Mouse (Mus musculus): ENCODE measurements around the gene Midn.
A peak's percentile ranks its signal among the peaks of the same experiment; 100 is the strongest.

The Midn gene

DNA sequence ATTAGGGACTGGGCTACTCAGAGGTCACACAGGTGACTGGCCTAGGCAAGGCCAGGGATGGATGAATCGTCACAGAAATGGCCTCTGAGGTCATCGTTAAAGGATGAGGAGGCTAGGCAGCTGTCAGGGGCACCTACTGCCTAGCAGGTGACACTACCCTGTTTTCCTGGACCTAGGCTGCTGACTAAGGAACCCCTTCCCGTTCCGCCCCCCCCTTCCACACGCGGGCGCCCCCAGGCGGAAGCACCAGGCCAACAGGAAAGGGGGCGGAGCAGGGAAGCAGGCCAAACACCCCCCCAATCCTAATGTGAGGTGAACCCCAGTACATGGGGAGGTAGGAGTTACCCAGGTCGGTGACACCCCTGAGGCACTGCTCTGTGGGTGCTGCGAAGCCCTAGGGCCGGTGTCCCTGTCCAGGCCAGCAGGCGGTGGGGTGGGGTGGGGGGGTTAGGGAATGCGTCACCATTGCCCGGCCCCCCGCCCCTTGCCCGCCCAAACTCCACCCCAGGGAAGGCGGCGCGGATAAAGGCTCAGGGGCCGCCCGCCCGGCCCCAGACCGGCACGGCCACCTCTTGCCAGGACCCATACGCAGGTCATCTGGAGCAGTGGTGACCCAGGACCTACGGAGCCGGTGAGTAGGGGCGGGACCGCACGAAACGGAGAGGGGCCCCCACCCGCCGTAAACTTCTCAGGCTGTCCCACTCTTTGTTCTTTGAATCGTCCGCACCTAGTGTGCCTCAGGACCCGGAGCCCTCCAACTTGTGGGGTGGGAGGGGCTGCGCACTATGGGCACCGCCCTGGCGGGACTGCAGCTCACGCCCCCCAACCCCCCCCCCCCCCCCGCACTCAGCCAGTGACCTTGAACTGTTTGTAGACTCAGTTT, at the start of gene Midn:
TSS of gene Midn (plus strand) at position 554 of the 883 bp plus-strand sequence.
- peak; percentile 68 for DNase-seq (ENCODE audit: low spot score)

DNA sequence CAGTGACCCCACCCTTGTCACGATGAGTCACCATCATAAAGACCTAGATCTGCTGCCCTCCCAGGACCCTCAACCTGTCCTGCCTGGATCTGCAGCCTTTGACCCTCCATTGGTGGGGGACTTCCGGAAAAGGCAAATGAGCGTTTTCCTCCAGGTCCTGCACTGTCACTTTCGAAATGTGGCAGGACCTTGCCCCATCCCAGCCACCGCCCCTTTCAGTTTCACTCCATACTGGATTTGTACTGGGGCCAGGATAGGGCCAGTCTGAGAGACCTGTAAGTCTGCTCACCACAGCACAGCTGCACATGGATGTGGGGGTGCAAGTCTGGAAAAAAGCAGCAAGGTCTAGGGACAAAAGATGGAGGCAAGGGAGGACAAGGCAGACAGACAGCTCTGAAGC, 49.4 kb upstream of the Midn start:
- no peak for DNase-seq (ENCODE audit: low spot score)

DNA sequence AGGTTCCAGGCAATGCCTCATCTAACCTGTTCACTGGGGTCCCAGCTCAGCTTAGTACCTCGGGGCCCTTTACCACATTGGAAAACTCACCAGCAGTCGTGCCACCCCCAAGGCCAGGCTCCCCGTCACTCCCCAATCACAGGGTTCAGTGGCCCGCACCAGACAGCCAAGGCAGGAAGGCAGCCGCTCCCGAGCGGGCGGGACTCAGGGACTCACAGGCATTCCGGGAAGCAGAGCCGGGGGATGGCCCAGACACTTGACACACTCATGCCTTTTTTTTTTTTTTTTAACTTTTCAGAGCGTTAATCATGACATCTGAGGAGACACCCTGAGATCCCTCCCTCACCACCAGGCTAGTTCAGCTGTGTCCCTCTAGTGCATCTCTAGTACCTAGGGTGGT, 47.1 kb upstream of the Midn start:
- no peak for DNase-seq (ENCODE audit: low spot score)

DNA sequence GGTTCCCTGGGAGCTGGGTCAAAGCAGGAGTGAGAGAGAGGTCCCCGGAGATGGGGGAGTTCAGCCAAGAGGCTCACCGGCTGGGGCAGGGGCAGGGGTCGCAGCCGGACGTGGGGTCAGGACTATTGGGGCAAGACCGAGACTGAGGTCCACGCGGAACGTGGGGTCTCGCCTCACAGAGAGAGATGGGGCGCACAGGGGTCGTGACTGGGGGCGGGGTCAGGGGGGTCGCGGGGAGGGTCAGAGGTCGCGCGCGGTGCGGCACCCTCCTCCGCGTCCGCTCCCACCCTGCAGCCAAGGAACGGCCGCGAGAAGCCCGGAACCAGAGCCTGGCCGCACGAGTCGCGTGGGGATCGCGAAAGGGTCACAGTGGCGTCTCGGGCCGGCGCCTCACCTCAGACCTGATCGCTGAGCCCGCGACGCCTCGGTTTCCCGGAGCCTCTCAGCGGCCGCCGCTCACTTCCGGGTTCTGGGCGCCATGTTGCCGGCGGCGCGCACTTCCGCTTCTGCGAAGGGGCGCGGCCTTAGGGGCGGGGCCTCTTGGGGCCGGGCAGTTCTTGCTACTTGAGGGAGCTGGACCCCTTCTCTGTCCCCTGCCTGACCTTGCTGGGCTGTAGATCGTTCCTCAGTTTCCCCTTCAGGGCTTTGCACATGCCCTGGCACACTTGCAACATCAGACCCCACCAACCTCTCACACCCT, 45.7 kb upstream of the Midn start:
- DNase-seq (ENCODE audit: low spot score), result peak; percentile 88

DNA sequence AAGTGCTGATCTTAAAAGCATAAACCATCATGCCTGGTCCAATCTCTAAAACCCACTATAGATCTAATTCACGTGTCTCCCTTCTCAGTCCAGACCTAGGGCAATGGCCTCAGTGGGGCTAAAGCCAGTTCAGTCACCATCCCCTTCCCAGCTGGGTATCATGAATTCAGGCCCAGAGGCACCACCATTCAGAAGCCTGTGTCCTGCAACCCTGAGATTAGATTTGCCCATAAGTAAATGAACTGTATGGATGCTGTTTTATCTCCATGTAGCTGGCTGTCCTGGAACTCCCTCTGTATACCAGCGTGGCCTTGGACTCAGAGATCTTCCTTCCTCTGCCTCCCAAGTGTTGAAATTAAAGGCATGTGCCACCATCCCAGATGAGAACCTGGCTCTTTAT, 45.0 kb upstream of the Midn start:
- no peak for DNase-seq (ENCODE audit: low spot score)

DNA sequence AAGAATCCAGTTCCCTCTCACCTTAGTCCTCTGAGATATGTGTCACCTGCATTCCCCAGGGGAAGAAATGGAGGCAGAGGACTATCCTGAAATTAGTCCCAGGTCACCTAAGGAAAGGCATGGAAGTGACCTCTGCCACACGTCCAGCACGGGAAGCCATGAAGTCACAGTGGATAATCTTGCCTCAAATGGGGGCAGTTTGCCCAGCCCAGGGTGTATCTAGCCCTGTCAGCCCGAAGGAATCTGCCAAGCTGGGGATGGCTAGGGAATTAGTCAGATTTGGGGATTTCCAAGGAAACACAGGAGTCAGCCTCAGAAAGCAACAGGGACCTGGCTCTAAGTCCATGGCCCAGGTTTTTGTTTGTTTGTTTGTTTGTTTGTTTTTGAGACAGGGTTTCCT, 43.9 kb upstream of the Midn start:
- no peak for DNase-seq (ENCODE audit: low spot score)

DNA sequence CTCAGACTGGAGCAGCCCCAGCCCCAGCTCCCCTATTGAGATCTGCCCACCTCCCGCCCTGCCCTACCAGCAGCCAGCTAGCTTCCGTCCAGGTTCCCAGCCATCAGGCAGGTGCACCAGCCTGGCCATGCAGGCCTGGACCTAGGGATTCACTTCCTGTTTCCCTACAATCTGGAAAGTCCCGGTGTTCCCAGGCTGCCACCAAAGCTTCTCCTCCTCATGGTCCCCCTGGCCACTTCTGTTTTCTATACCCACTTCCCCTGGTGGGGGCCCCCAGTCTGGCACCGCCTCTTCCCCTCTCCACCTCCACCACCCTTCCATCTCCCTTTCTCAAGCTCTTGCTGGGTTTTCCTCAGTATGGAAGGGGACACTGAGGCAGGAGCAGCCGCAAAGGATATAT, 42.6 kb upstream of the Midn start, which contains the start of gene Sbno2:
TSS of gene Sbno2 (minus strand) at position 112 of the 400 bp plus-strand sequence.
- DNase-seq (ENCODE audit: low spot score), result no peak

DNA sequence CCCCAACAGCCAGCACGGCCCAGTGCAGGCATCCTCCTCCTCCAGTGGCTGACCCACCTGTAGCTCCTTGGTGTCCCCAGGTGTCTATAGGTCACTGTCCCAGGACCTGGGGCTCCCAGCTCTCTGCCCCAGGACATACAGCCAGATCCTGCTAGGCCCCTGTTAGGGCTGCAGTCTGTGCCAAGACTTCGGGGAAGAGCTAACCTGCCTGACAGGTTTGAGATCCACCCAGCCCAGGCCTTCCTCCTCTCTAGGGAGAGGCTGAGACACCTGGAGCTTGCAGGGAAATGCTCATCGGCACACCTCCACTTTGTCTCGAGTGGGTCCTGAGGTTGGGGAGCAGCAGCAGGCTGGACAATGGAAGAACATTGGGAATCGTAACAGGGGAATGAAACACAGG, 42.1 kb upstream of the Midn start:
- no peak for DNase-seq (ENCODE audit: low spot score)

DNA sequence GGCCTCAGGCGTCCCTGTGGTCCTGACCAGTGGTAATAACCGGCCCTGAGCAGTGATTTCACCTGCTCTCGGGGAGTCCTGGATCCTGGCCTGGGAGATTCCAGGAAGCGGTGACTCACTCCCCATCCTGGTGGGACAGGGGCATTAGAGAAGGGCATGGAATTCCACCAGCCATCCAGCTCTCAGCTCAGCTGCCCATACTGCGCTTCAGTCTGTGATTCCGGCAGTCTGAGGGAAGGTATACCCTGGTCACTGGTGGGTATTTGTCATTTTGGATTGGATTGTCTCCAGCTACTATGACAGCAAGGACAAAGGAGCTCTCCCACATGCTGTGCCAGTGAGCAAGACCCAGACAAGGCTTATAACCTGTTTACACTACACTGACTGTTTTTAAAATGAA, 40.4 kb upstream of the Midn start:
- DNase-seq (ENCODE audit: low spot score), result no peak

DNA sequence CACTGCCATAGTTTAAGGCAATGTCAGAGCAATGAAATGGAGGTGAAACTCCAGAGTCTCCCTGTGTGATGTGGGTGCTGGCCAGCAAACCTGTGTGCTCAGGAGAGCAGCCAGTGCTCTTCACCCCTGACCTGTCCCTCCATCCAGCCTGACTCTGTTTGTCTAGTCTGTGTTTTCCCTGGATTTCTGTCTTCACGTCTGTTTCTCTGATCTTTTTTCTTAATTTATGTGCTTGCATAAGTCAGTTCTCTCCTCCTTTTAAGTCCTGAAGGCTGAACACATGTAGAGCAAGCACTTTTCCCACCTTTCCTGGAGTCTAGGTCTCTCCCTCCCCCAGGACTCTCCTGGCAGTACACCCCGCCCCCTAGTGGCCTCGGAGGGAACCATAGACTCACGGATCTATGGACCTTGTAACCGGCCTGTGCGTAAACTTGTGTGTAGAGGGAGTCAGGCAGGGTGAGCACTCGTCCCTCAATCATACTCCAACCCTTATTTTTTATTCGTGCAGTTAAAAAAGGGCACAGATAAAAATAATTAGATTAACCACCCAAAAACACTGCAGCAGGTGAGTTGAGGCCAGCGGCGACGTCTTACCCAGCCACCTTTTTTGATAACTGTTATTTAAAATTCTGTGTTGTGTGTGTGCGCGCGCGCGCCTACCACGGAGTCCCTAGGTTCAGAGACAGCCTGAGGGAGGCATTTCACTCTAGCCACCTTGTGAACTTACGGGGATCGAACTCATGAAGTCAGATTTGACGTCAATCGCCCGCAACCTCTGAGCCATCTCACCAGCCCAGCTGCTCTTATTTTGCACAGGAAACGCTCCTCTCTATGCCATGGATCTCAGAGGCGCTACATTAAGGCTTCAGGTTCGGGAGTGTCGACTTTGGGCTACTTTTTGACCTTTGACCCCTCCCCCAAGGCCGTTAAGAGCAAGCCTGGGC, 33.5 kb upstream of the Midn start:
- DNase-seq (ENCODE audit: low spot score), result peak; percentile 94

DNA sequence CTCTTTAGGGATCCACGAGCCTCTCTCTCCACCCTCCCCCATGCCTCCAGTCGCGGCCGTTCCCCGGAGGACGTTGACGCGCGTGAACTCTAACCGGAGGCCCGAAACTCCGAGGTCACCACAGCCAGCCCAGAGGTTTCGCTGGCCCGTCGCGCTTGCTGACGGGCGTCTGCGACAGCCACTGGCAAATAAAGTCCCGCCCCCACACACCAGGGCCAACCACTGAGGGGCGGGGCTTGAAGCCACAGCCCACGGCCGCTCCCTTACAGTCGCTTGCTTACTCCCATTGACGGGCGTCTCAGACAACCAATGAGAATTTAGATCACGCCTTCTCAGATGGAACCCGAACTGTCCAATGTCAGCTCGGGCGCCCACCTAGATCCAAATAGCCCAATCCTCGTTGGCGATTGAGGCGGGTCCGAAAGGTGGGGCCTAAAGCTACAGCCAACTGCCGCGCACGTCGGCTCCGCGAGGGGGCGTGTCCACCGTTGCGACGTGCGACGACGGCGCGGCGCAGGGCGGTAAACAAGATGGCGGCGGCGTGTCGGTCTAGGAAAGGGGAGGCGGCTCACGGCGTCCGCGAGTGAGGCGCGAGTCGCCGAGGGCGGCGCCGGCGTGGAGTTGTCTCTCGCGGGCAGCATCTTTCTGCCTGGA, 32.7 kb upstream of the Midn start, which contains the start of gene Stk11:
TSS of gene Stk11 (plus strand) at position 514 of the 654 bp plus-strand sequence.
- DNase-seq (ENCODE audit: low spot score), result peak; percentile 100

DNA sequence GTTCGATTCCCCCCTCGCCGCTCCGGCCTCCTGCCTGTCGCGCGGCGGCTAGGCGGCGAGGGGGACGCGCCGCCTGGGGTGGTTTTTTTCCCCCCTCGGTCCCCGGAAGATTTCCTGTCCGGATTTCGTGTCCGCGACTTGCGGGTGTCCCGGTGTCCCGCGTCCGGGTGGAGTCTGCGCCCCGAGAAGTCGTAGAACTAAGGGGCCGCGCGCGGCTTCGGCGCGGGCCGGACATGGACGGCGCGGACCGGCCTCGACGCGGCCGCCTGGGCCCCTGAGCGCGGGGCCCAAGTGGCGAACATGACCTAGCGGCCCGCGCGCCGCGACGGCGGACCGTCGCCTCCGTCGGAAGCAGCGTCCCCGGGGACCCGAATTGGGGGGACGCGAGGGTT, 32.1 kb upstream of the Midn start:
- DNase-seq (ENCODE audit: low spot score), result peak; percentile 11

DNA sequence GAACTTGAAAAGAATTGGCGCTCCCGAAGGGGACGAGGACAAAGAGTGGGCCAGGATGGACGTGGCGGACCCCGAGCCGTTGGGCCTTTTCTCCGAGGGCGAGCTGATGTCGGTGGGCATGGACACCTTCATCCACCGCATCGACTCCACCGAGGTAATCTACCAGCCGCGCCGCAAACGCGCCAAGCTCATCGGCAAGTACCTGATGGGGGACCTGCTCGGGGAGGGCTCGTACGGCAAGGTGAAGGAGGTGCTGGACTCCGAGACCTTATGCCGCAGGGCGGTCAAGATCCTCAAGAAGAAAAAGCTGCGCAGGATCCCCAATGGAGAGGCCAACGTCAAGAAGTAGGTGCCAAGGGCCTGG, 31.5 kb upstream of the Midn start:
- DNase-seq (ENCODE audit: low spot score), result peak; percentile 13

DNA sequence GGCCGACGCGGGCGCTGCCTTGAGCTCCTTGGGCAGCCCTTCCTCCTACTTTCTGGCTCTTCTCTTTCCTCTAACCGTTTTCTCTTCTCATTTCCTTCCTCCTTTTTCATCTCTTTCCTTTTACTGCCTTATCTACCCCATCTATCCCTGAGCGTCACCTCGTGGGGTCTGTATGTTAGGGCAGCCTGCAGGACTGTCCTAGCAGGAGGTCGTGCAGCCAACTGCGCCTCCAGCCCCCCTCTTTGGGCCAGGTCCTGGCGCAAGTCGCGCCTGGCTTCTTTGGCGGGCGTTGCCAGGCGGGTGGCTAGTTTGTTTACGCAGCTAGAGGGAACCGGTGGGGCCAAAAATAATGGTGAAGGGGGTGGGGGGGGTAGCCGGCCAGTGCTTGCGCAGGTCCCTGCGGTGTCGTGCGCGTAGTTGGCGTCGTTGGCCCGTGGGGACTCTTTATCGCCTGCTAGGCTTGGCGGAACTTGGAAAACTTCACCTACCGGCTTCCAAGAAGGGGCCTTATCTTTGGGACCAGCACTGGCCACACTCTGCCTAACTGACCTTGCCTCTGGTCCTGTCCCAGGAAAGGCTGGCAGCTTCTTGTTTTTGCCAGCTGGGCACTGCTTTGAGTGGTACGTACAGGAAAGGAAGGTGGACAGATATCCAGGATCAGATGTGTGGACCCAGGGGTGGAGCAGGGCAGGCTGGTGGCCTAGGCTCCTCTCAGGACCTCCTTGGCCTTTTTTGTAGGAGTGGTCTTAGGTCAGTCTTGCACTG, 31.0 kb upstream of the Midn start:
- DNase-seq (ENCODE audit: low spot score), result peak; percentile 24

DNA sequence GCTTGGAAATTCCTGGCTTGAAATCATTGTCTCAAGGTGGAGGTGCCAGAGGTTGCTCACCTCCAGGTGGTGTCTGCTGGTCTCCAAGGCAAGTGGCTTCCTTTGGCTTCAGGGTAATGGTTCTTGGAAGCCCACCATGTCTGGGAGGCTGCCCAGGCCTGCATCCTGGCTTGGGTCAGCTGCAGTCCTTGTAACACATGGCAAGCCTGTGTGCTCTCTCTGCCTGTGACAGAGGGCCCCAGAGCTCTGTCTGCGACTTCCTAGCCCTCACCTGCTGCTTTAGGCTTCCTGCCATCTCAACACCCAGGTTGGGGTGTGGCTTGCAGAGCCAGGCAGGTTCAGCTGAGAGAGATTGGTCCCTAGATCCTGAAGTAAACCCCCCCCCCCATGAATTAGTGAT, 30.3 kb upstream of the Midn start:
- no peak for DNase-seq (ENCODE audit: low spot score)

DNA sequence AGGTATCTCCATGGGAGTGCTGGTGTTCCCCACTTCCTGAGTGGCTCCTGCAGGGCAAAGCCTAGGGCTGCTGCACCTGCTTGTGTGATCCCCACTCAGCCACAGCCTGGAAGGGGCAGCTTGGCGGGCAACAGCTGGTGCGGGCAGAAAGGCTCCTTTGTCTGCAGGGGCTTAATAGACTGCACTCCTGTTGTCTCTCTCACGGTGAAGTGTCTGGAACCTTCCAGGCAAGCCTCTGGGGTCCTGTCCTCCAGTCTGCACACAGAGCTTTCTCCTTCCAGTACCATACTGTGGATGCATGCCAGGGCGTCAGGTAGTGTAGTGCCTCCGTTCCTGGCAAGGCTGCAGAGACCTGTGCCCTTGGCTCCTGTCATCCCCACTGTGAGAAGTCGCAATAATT, 29.5 kb upstream of the Midn start:
- DNase-seq (ENCODE audit: low spot score), result peak; percentile 33

DNA sequence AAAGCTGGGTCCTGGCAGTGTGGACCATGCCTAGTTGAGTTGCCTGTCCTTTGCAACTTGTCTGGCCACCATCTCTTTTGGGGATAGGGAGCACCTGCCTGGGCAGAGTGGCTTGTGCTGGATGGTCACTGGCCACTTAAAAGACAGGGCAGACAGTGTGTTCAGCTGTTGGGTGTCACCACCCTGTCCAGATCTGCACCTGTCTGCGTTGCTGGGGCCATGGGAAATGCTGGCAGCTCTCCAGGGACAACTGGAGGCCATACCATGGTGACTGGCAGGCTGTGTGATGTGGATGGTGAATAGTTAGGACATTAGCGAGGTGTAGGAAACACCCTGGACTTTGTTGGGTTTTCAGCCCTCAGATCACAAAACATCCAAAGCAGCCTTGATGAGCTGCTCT, 27.9 kb upstream of the Midn start:
- no peak for DNase-seq (ENCODE audit: low spot score)

DNA sequence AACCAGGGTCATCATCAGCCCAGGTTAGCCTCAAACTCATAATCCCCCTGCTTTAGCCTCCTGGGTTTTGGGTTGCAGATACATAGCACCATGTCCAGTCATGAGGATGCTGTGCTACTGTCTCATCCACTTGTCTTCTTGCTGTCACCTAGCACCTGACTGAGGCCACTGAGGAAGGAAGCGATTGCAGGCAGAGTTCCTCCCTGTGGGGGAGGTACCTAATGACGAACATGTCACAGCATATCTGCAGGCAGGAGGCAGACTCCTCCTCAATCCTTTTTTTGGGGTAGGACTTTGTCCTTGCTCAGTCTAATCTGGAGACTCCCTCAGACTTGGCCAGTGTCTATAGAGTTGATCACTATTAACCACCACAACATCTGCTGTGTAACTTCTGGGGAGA, 26.4 kb upstream of the Midn start:
- DNase-seq (ENCODE audit: low spot score), result no peak

DNA sequence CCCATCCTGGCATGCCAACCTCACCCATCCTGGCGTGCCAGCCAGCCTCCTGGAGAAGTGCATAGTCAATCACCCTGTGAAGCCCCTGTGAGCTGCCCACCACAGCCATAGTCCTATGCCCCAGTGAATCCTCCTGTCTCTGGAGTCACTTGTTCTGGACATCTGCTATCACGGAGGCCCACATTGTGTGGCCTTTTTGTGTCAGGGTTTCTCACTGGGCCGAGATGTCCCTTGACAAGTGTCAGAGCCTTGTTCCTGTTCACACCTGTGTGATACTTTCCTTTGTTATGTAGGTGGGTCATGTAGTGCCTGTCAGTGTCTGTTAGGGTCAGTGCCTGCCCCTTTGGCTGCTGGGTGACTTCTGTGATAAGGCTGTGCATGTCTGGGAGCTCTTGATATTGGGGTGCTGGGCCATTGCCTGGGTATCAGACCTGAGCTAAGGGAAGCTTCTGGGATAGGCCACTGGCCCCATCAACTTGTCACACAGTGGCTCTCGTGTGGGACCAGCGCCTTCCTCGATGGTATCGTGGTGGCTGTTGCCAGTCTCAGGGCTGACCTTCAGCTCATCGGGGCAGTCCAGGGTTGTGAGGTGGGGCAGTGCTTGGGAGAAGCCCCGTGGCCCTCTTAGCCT, 24.0 kb upstream of the Midn start:
- DNase-seq (ENCODE audit: low spot score), result no peak

DNA sequence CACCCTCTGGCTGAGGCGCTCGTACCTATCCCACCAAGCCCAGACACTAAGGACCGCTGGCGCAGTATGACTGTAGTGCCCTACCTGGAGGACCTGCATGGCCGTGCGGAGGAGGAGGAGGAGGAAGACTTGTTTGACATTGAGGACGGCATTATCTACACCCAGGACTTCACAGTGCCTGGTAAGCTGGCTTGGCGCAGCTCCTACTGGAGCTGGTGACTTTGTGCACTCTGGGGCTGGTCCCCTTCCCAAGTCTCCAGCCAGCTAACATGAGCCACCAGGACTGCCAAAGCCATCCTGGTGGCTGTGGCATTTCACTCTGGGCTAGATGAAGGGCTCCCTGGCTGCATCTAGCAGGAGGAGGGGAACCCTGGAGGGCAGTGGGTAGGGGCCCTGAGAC, 20.2 kb upstream of the Midn start:
- DNase-seq (ENCODE audit: low spot score), result no peak

DNA sequence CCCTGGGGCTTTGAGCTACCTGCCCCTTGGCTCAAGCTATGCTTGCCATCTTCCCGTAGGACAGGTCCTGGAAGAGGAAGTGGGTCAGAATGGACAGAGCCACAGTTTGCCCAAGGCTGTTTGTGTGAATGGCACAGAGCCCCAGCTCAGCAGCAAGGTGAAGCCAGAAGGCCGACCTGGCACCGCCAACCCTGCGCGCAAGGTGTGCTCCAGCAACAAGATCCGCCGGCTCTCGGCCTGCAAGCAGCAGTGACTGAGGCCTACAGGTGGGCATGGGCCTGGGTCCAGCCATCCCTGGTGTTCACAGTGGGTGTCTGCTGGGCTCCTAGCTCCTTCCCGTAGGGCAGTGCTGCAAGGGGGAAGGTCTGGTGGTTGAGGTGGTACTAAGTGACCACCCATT, 18.2 kb upstream of the Midn start:
- DNase-seq (ENCODE audit: low spot score), result no peak

Measured in retina, embryonic 14.5 days (tissue).